Mouse (Mus musculus): Measurements from ENCODE around the gene Phldb3. TPM values are rescaled to one million over a fixed set of nuclear protein-coding genes. Genes with fewer than 3 reads are reported as not detected.

Gene Phldb3
- polyA plus RNA-seq, 1 experiment: 4.1 TPM

GRCm38 (mm10) chr7:24565627-24566026, 44.9 kb upstream of the Phldb3 start:
- peaks cover 8% of the 10 kb centered on the region for H3K36me3 ChIP-seq (ENCODE audit: control insufficient read depth, insufficient read depth)
- no peak overlapping the region for H3K4me3 ChIP-seq (ENCODE audit: insufficient read depth, poor library complexity, severe bottlenecking)
- no peaks in the 10 kb centered on the region for H3K27me3 ChIP-seq (ENCODE audit: control insufficient read depth, insufficient read depth, insufficient read length)
- TF ChIP-seq USF1 (IDR thresholded peaks at IDR 0.05; ENCODE audit: low read depth) (no peak), MYOD1 (IDR thresholded peaks at IDR 0.05; ENCODE audit: control insufficient read depth, insufficient read length, low read depth) (no peak), CEBPB (IDR thresholded peaks at IDR 0.05; ENCODE audit: low read depth) (no peak), MYOG (IDR thresholded peaks at IDR 0.05; ENCODE audit: control insufficient read depth, extremely low read depth, insufficient read length) (no peak)
- no peaks in the 10 kb centered on the region for H3K79me2 ChIP-seq (ENCODE audit: control insufficient read depth, insufficient read depth)
- no peak overlapping the region for H3ac ChIP-seq (ENCODE audit: control insufficient read depth, insufficient read length, low read depth)
- H3K79me3 ChIP-seq (ENCODE audit: low read depth): no peaks in the 10 kb centered on the region

DNA sequence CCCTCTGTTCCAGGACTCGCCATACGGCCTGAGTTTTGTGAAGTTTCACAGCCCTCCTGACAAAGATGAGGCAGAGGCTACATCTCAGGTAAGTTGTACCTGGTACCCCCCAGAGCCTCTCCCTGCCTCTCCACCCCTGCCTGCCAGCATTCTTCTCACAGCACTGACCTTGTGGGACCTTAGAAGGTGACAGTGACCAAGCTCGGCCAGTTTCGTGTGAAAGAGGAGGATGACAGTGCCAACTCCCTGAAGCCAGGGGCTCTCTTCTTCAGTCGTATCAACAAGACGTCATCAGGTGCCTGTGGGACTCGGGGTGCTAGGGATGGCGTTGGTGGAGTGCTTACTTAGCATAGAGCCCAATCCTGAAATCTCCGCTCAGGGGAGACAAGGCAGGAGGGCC, 44.4 kb upstream of the Phldb3 start:
- Histone ChIP-seq H3K79me2 (ENCODE audit: control insufficient read depth, insufficient read depth) (no peaks in the 10 kb centered on the region), H3K36me3 (ENCODE audit: control insufficient read depth, insufficient read depth) (peaks cover 8% of the 10 kb centered on the region), H3ac (ENCODE audit: control insufficient read depth, insufficient read length, low read depth) (no peak overlapping the region), H3K27me3 (ENCODE audit: control insufficient read depth, insufficient read depth, insufficient read length) (no peaks in the 10 kb centered on the region), H3K4me3 (ENCODE audit: insufficient read depth, poor library complexity, severe bottlenecking) (no peak overlapping the region), H3K79me3 (ENCODE audit: low read depth) (no peaks in the 10 kb centered on the region)
- TF ChIP-seq MYOD1 (IDR thresholded peaks at IDR 0.05; ENCODE audit: control insufficient read depth, insufficient read length, low read depth): no peak
- TF ChIP-seq USF1 (IDR thresholded peaks at IDR 0.05; ENCODE audit: low read depth): no peak

DNA sequence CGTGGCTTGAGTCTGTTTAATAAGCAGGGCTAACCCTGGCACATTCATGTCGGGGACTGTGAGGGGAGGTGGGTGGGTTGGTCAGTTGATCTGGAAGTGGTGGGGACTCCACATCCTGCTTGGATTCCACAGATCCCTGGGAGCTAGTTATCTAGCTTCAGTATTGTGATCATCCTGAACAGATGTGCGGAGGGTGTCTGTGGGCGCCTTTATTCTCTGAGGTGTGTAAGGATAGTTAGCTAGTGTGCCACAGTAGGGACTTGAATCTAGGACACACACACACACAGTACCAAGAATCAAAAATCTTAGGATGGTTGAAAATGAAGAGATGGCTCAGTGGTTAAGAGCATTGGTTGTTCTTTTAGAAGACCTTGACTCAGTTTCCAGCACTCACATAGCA, 42.1 kb upstream of the Phldb3 start:
- Histone ChIP-seq H3K27me3 (ENCODE audit: control insufficient read depth, insufficient read depth, insufficient read length) (no peaks in the 10 kb centered on the region), H3K79me2 (ENCODE audit: control insufficient read depth, insufficient read depth) (no peaks in the 10 kb centered on the region), H3K36me3 (ENCODE audit: control insufficient read depth, insufficient read depth) (peaks cover 8% of the 10 kb centered on the region), H3K79me3 (ENCODE audit: low read depth) (no peaks in the 10 kb centered on the region), H3K4me3 (ENCODE audit: insufficient read depth, poor library complexity, severe bottlenecking) (no peak overlapping the region), H3ac (ENCODE audit: control insufficient read depth, insufficient read length, low read depth) (no peak overlapping the region)
- TF ChIP-seq CEBPB (IDR thresholded peaks at IDR 0.05; ENCODE audit: low read depth): no peak

GRCm38 (mm10) chr7:24571071-24571470, 39.5 kb upstream of the Phldb3 start:
- H3K4me3 ChIP-seq (ENCODE audit: insufficient read depth, poor library complexity, severe bottlenecking): no peak overlapping the region
- no peaks in the 10 kb centered on the region for H3K79me3 ChIP-seq (ENCODE audit: low read depth)
- H3ac ChIP-seq (ENCODE audit: control insufficient read depth, insufficient read length, low read depth): no peak overlapping the region
- H3K36me3 ChIP-seq (ENCODE audit: control insufficient read depth, insufficient read depth): peaks cover 6% of the 10 kb centered on the region
- TF ChIP-seq MYOD1 (IDR thresholded peaks at IDR 0.05; ENCODE audit: control insufficient read depth, insufficient read length, low read depth) (no peak), MYOG (IDR thresholded peaks at IDR 0.05; ENCODE audit: control insufficient read depth, extremely low read depth, insufficient read length) (no peak), USF1 (IDR thresholded peaks at IDR 0.05; ENCODE audit: low read depth) (no peak), MAX (IDR thresholded peaks at IDR 0.05) (no peak), FOSL1 (IDR thresholded peaks at IDR 0.05; ENCODE audit: insufficient read depth, low read length, poor library complexity, severe bottlenecking) (no peak), CTCF (IDR thresholded peaks at IDR 0.05; ENCODE audit: control insufficient read depth, insufficient read depth, insufficient read length) (no peak), CEBPB (IDR thresholded peaks at IDR 0.05; ENCODE audit: low read depth) (no peak)
- H3K79me2 ChIP-seq (ENCODE audit: control insufficient read depth, insufficient read depth): no peaks in the 10 kb centered on the region
- no peaks in the 10 kb centered on the region for H3K27me3 ChIP-seq (ENCODE audit: control insufficient read depth, insufficient read depth, insufficient read length)

DNA sequence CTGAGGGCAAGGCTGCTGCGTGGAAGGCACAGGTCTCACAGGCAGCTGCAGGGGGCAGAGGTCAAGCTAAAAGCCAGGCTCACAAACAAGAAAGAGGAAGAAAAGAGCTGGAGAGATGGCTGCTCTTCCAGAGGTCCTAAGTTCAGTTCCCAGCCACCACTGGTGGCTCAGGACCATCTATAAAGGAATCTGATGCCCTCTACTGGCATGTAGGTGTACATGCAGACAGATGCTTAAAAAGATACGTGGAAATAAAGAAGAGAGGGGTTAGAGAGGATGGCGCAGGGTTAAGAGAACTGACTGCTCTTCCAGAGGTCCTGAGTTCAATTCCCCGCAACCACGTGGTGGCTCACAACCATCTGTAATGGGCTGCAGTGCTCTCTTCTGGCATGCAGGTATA, 38.1 kb upstream of the Phldb3 start:
- H3K36me3 ChIP-seq (ENCODE audit: control insufficient read depth, insufficient read depth): no peaks in the 10 kb centered on the region
- H3K27me3 ChIP-seq (ENCODE audit: control insufficient read depth, insufficient read depth, insufficient read length): no peaks in the 10 kb centered on the region
- H3ac ChIP-seq (ENCODE audit: control insufficient read depth, insufficient read length, low read depth): no peak overlapping the region
- H3K79me2 ChIP-seq (ENCODE audit: control insufficient read depth, insufficient read depth): no peaks in the 10 kb centered on the region
- H3K79me3 ChIP-seq (ENCODE audit: low read depth): no peaks in the 10 kb centered on the region
- TF ChIP-seq FOSL1 (IDR thresholded peaks at IDR 0.05; ENCODE audit: insufficient read depth, low read length, poor library complexity, severe bottlenecking): no peak
- TF ChIP-seq MYOD1 (IDR thresholded peaks at IDR 0.05; ENCODE audit: control insufficient read depth, insufficient read length, low read depth): no peak
- TF ChIP-seq CEBPB (IDR thresholded peaks at IDR 0.05; ENCODE audit: low read depth): no peak
- TF ChIP-seq CTCF (IDR thresholded peaks at IDR 0.05; ENCODE audit: control insufficient read depth, insufficient read depth, insufficient read length): no peak
- no peak for TF ChIP-seq USF1 (IDR thresholded peaks at IDR 0.05; ENCODE audit: low read depth)
- TF ChIP-seq MYOG (IDR thresholded peaks at IDR 0.05; ENCODE audit: control insufficient read depth, extremely low read depth, insufficient read length): no peak
- TF ChIP-seq MAX (IDR thresholded peaks at IDR 0.05): no peak
- H3K4me3 ChIP-seq (ENCODE audit: insufficient read depth, poor library complexity, severe bottlenecking): no peak overlapping the region

DNA sequence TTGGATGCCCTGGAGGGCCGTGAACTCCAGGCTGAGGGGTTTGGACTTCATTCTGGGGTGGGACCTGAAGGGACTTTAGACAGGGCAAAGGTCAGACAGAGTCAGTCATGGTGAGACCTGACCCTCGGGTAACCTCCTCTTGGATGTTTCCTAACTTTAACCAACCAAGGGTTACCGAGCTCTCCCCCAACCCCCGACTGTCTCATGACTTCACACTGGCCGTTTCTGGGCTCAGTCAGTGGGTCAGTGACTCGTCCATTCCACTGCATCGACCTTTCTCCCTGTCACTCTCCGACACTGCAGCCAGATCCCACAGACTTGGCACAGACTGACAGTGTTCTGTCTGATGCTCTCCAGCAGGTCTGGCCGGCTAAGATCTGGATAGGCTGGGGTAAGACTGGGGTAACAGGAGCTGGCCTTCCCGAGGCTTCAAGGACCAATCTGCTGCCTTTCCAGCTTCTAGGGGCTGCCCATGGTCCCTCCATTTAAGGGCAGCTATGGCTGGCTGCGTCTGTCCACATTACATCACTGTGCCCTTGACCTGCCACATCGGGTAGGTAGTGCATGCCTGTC, 36.3 kb upstream of the Phldb3 start:
- no peaks in the 10 kb centered on the region for H3K27me3 ChIP-seq (ENCODE audit: control insufficient read depth, insufficient read depth, insufficient read length)
- no peak overlapping the region for H3K4me3 ChIP-seq (ENCODE audit: insufficient read depth, poor library complexity, severe bottlenecking)
- no peak for TF ChIP-seq USF1 (IDR thresholded peaks at IDR 0.05; ENCODE audit: low read depth)
- TF ChIP-seq MYOG (IDR thresholded peaks at IDR 0.05; ENCODE audit: control insufficient read depth, extremely low read depth, insufficient read length): no peak
- no peak for TF ChIP-seq FOSL1 (IDR thresholded peaks at IDR 0.05; ENCODE audit: insufficient read depth, low read length, poor library complexity, severe bottlenecking)
- TF ChIP-seq CEBPB (IDR thresholded peaks at IDR 0.05; ENCODE audit: low read depth): no peak
- no peak for TF ChIP-seq MAX (IDR thresholded peaks at IDR 0.05)
- TF ChIP-seq CTCF (IDR thresholded peaks at IDR 0.05; ENCODE audit: control insufficient read depth, insufficient read depth, insufficient read length): no peak
- no peak for TF ChIP-seq MYOD1 (IDR thresholded peaks at IDR 0.05; ENCODE audit: control insufficient read depth, insufficient read length, low read depth)
- H3K79me2 ChIP-seq (ENCODE audit: control insufficient read depth, insufficient read depth): no peaks in the 10 kb centered on the region
- H3ac ChIP-seq (ENCODE audit: control insufficient read depth, insufficient read length, low read depth): no peak overlapping the region
- no peaks in the 10 kb centered on the region for H3K79me3 ChIP-seq (ENCODE audit: low read depth)
- no peaks in the 10 kb centered on the region for H3K36me3 ChIP-seq (ENCODE audit: control insufficient read depth, insufficient read depth)

Measured in C2C12 (cell line).